Mouse (Mus musculus): ENCODE data around the gene 4930539E08Rik. TPM values are rescaled to one million over a fixed set of nuclear protein-coding genes. Genes with fewer than 3 reads are reported as not detected.

4930539E08Rik gene
- polyA plus RNA-seq, 1 experiment from 2014 or later: 0.02 TPM

DNA sequence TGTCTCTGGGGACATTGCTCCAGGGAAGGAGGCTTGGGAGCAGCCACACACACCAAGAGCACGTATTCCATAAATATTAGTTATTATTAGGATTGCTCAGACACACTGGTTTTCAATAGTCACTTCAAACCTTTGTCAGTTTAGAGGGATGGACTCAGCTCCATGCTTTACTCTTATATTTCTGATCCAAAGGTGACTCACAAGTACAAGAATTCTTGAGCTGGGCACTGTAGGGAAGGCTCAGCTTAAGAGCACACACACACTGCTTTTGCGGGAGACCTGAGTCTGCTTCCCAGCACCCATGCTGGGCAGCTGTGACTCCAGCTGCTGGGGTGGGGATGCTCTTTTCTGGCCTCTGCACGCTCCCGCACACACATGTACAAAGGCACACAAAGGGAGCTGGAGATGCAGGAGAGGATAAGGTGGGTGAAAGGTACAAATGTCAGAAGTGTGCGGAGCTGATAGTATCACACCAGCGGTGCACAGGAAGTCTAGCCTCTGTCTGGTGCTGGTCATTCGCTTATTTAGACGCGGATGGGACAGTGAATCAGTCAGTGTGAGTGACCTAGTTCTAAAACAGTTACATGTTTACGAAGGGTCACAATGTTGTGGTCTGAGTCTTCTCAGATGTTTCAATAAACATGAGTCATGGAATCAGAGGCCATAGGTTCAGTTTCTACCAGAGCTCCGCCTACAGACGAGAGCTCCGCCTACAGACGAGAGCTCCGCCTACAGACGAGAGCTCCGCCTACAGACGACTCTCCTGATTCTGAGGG is 16.5 kb upstream of the 4930539E08Rik start:
- Histone ChIP-seq H3K27ac (ENCODE audit: low read length) (peak overlapping the region; percentile 91), H3K36me3 (ENCODE audit: insufficient read depth, low read length) (no peaks in the 10 kb centered on the region), H3K27me3 (replicated peaks; ENCODE audit: insufficient read depth, low read length) (no peaks in the 10 kb centered on the region), H3K4me1 (ENCODE audit: insufficient read depth, low read depth, low read length) (no peaks in the 10 kb centered on the region), H3K9me3 (ENCODE audit: low read length) (no peaks in the 10 kb centered on the region), H3K4me2 (replicated peaks; ENCODE audit: low read depth, low read length) (no peak overlapping the region), H3K4me3 (ENCODE audit: low read depth, low read length) (no peak overlapping the region), H3K9ac (replicated peaks; ENCODE audit: low read depth) (no peak overlapping the region)
- WGBS: 85% methylated on average over 18 of the region's 18 CpGs
- DNase-seq (ENCODE audit: low spot score) (peak; percentile 67), ATAC-seq (no peak)
- no peak for TF ChIP-seq CTCF (IDR thresholded peaks at IDR 0.05)
- TF ChIP-seq EP300 (IDR thresholded peaks at IDR 0.05): no peak

DNA sequence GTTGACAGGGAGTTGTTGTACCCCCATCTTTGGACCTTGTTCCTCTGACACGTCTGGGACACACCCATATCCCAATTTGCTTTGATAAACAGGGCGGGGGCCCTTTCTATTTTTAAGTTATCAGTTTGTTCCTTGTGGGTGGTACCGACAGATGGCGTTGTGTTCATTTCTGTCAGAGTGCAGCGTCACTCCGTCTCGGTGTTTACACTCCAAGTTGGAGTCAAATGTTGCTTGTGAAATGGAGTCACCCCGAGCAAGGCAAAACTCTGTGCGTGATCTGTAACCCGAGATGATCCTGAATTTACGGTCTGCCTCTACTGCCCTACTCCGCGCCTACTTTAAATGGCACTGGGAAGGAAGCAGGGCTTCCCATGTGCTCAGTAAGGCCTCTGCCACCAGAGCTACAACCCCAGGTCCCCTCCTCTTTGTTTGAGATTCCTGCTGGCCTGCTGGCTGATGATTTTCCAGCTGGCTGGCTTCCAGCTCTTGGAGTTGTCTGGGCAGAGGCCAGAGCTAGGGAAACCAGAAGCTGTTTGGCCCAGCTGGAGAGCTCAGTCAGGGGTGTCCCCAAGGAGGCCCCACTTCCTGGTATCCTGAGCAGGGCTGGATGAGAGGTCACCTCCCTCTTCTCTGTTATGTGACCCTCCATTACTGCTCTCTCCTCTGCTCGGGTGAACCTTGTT is 15.4 kb upstream of the 4930539E08Rik start:
- Histone ChIP-seq H3K4me3 (ENCODE audit: low read depth, low read length) (no peak overlapping the region), H3K4me2 (replicated peaks; ENCODE audit: low read depth, low read length) (peak overlapping the region; percentile 47), H3K4me1 (ENCODE audit: insufficient read depth, low read depth, low read length) (no peaks in the 10 kb centered on the region), H3K27me3 (replicated peaks; ENCODE audit: insufficient read depth, low read length) (no peaks in the 10 kb centered on the region), H3K9ac (replicated peaks; ENCODE audit: low read depth) (peak overlapping the region; percentile 29; the same call in 1 of the 2 replicates), H3K9me3 (ENCODE audit: low read length) (no peaks in the 10 kb centered on the region), H3K36me3 (ENCODE audit: insufficient read depth, low read length) (no peaks in the 10 kb centered on the region), H3K27ac (ENCODE audit: low read length) (peak overlapping the region; percentile 91)
- DNase-seq (ENCODE audit: low spot score) (peak; percentile 94), ATAC-seq (peak; percentile 90)
- WGBS: 2% methylated on average over 14 of the region's 14 CpGs
- TF ChIP-seq EP300 (IDR thresholded peaks at IDR 0.05) (peak; percentile 77), CTCF (IDR thresholded peaks at IDR 0.05) (peak; percentile 68)

DNA sequence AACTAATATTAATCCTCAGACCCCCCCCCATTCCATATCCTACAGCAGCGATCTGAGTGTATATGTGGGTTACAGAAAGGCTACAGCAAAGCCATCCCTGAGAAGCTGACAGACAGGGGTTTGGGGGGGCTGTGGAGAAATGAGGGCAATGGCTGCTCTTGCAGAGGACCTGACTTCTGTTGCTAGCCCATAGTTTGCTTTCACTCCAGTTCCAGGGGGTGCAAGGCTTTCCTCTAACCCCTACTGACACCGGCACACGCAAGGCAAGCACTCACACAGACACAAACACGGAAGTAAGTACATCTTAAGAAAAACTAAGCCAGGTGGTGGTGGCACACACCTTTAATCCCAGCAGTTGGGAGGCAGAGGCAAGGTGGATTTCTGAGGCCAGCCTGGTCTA is 14.2 kb upstream of the 4930539E08Rik start:
- no peak for DNase-seq (ENCODE audit: low spot score)
- no peaks in the 10 kb centered on the region for H3K36me3 ChIP-seq (ENCODE audit: insufficient read depth, low read length)
- ATAC-seq: no peak
- H3K4me2 ChIP-seq (replicated peaks; ENCODE audit: low read depth, low read length): no peak overlapping the region
- no peak for TF ChIP-seq CTCF (IDR thresholded peaks at IDR 0.05)
- no peak for TF ChIP-seq EP300 (IDR thresholded peaks at IDR 0.05)
- H3K27me3 ChIP-seq (replicated peaks; ENCODE audit: insufficient read depth, low read length): no peaks in the 10 kb centered on the region
- no peaks in the 10 kb centered on the region for H3K4me1 ChIP-seq (ENCODE audit: insufficient read depth, low read depth, low read length)
- no peaks in the 10 kb centered on the region for H3K9me3 ChIP-seq (ENCODE audit: low read length)
- H3K9ac ChIP-seq (replicated peaks; ENCODE audit: low read depth): no peak overlapping the region
- H3K4me3 ChIP-seq (ENCODE audit: low read depth, low read length): no peak overlapping the region
- WGBS: 84% methylated on average over 4 of the region's 4 CpGs
- no peak overlapping the region for H3K27ac ChIP-seq (ENCODE audit: low read length)

DNA sequence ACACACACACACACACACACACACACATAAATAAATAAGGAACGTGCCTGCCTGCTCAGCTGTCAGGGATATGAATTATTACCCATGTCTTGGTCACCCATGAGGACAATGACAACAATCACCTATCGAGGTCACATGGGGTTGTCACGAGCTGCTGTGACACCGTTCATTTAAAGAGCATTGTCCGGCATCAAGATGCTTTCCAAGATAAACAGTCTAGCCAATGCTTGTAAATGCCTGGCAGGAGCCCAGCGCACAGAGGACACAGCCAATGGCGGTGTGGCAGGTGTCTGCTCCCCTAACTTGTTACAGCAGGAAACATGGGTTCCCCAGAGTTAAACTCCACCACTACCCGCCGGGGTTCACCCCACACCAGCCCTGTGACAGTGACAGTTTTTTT is 12.9 kb upstream of the 4930539E08Rik start:
- WGBS: 59% methylated on average over 9 of the region's 9 CpGs
- H3K9me3 ChIP-seq (ENCODE audit: low read length): no peaks in the 10 kb centered on the region
- no peak overlapping the region for H3K27ac ChIP-seq (ENCODE audit: low read length)
- H3K4me3 ChIP-seq (ENCODE audit: low read depth, low read length): no peak overlapping the region
- TF ChIP-seq CTCF (IDR thresholded peaks at IDR 0.05): no peak
- TF ChIP-seq EP300 (IDR thresholded peaks at IDR 0.05): no peak
- no peaks in the 10 kb centered on the region for H3K4me1 ChIP-seq (ENCODE audit: insufficient read depth, low read depth, low read length)
- H3K27me3 ChIP-seq (replicated peaks; ENCODE audit: insufficient read depth, low read length): no peaks in the 10 kb centered on the region
- ATAC-seq (no peak), DNase-seq (ENCODE audit: low spot score) (peak; percentile 42)
- no peak overlapping the region for H3K4me2 ChIP-seq (replicated peaks; ENCODE audit: low read depth, low read length)
- H3K36me3 ChIP-seq (ENCODE audit: insufficient read depth, low read length): no peaks in the 10 kb centered on the region
- H3K9ac ChIP-seq (replicated peaks; ENCODE audit: low read depth): no peak overlapping the region

DNA sequence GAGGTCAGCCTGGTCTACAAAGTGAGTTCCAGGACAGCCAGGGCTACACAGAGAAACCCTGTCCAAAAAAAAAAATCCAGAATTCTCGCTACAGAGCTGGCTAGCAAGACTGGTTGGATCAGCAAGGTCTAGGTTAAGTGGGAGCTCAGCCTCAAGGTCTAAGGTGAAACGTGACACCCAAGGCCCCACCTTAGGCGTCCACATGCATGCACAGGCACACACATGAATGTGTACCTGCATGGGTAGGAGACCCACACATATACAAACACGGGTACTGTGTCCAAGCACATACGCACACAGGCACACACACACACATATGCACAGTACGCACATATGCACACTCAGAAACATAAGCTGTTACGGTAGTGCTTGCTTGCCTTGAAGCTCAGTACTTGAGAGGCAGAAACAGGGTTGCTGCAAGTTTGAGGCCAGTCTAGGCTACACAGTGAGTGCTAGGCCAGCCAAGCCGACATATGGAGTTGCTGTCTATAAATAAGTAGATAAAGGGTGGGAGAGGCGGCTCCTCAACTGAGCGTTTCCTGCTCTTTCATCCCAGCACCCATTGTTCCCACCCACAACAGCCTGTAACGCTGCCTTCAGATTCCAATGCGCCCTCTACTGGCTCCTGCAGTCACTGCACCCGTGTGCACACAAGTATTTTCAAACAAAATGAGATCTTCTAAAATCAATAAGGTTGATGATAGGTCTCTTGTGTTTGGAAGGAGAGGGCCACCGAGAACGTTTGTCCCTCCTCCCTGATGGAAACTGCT is 11.9 kb upstream of the 4930539E08Rik start:
- no peaks in the 10 kb centered on the region for H3K9me3 ChIP-seq (ENCODE audit: low read length)
- DNase-seq (ENCODE audit: low spot score) (peak; percentile 86), ATAC-seq (peak; percentile 16; the same call in 1 of the 2 replicates)
- H3K36me3 ChIP-seq (ENCODE audit: insufficient read depth, low read length): no peaks in the 10 kb centered on the region
- H3K4me2 ChIP-seq (replicated peaks; ENCODE audit: low read depth, low read length): no peak overlapping the region
- TF ChIP-seq EP300 (IDR thresholded peaks at IDR 0.05): no peak
- TF ChIP-seq CTCF (IDR thresholded peaks at IDR 0.05): peak; percentile 90
- H3K4me3 ChIP-seq (ENCODE audit: low read depth, low read length): no peak overlapping the region
- no peaks in the 10 kb centered on the region for H3K27me3 ChIP-seq (replicated peaks; ENCODE audit: insufficient read depth, low read length)
- WGBS: 37% methylated on average over 15 of the region's 15 CpGs
- no peak overlapping the region for H3K27ac ChIP-seq (ENCODE audit: low read length)
- no peak overlapping the region for H3K9ac ChIP-seq (replicated peaks; ENCODE audit: low read depth)
- H3K4me1 ChIP-seq (ENCODE audit: insufficient read depth, low read depth, low read length): no peaks in the 10 kb centered on the region

DNA sequence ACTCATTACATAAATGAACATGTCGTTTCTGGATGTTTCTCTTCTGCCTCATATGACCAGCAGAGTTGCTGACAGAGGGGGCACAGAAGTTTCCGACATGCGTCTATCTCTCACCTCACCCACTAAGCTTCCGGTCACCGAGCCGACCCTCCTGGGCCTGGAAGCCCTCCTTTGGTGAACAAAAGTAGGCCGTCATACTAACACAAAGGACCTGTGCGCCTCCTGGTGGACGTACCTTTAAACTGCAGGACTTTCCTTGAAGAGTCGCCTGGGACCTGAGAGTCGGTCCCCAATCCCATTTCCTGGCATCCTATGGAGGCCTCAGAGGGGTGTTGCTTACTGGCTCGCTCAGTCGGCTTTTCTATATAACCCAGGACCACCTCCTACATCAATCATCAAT is 11.3 kb upstream of the 4930539E08Rik start:
- 10% methylated on average over 13 of the region's 13 CpGs for WGBS
- DNase-seq (ENCODE audit: low spot score) (peak; percentile 76), ATAC-seq (no peak)
- Histone ChIP-seq H3K36me3 (ENCODE audit: insufficient read depth, low read length) (no peaks in the 10 kb centered on the region), H3K27me3 (replicated peaks; ENCODE audit: insufficient read depth, low read length) (no peaks in the 10 kb centered on the region), H3K9me3 (ENCODE audit: low read length) (no peaks in the 10 kb centered on the region), H3K27ac (ENCODE audit: low read length) (no peak overlapping the region), H3K9ac (replicated peaks; ENCODE audit: low read depth) (no peak overlapping the region), H3K4me3 (ENCODE audit: low read depth, low read length) (no peak overlapping the region), H3K4me2 (replicated peaks; ENCODE audit: low read depth, low read length) (no peak overlapping the region), H3K4me1 (ENCODE audit: insufficient read depth, low read depth, low read length) (no peaks in the 10 kb centered on the region)
- TF ChIP-seq EP300 (IDR thresholded peaks at IDR 0.05): no peak
- TF ChIP-seq CTCF (IDR thresholded peaks at IDR 0.05): peak; percentile 94
